8 mouse cellular contexts compared by ENCODE assay signal in the genomic region with DNA sequence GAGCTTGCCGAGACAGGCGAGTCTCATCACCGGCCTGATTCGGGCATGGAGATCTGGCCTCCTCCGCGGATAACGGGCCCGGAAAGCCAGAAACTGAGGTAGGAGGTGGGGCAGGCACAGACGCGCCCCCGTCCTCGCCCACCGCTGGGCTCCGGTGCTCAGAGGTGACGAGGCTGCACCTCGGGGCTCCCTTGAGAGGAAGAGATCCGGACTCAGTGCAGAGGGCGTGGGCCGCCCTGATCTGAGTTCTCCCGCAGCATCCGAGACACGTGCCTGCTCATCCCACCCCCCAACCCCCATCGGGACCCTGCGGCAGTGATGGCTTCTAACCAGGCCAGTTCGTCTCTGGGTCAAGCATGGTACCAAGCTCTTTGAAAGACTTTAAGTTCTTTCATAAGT. TPM values are rescaled to one million over a fixed set of nuclear protein-coding genes. Genes with fewer than 3 reads are reported as not detected.
DNase-seq lines count a peak whose midpoint lies in the region; ATAC-seq and TF ChIP-seq lines count a peak whose summit lies in the region.

No protein-coding gene starts in this region.

- H3K27ac ChIP-seq in heart, postnatal 0 days (ENCODE audit: low read depth), result peak overlapping the region; percentile 54; the same call in 1 of the 2 replicates
- H3K27ac ChIP-seq in hindbrain, embryonic 12.5 days, result no peak overlapping the region; the same call in 1 of the 2 replicates
- H3K27ac ChIP-seq in midbrain, embryonic 12.5 days (replicated peaks), result no peak overlapping the region

- in situ Hi-C loops in Patski (cut with MboI; ENCODE audit: low pct_unique_long_range_greater_than_20kb), result no loop called here

- DNase-seq in heart, postnatal 0 days (ENCODE audit: low spot score), result no peak
- DNase-seq in heart, adult 8-10 months (ENCODE audit: low spot score), result no peak
- DNase-seq in Patski (ENCODE audit: low read depth, low spot score), result no peak
- DNase-seq in B cell, adult 2 months, result no peak
- DNase-seq in gastrocnemius, postnatal 36 days, result no peak
- no peak for DNase-seq in cerebellum, adult 9-11 months

- TF ChIP-seq CTCF in heart, postnatal 0 days (IDR thresholded peaks at IDR 0.05; ENCODE audit: low read depth), result no peak
- no peak for TF ChIP-seq CTCF in Patski (IDR thresholded peaks at IDR 0.05)

- H3K27me3 ChIP-seq in heart, postnatal 0 days (ENCODE audit: control insufficient read depth, insufficient read depth, low read length), result no peaks in the 10 kb centered on the region
- H3K27me3 ChIP-seq in Patski, result no peaks in the 10 kb centered on the region
- no peaks in the 10 kb centered on the region for H3K27me3 ChIP-seq in hindbrain, embryonic 12.5 days
- no peaks in the 10 kb centered on the region for H3K27me3 ChIP-seq in midbrain, embryonic 12.5 days

- H3K4me2 ChIP-seq in heart, postnatal 0 days (ENCODE audit: low read depth, low read length), result peak overlapping the region; percentile 89
- peak overlapping the region; percentile 83 for H3K4me2 ChIP-seq in hindbrain, embryonic 12.5 days (replicated peaks)
- H3K4me2 ChIP-seq in midbrain, embryonic 12.5 days (replicated peaks), result peak overlapping the region; percentile 78

- intact Hi-C loops in gastrocnemius, postnatal 36 days (cut with DNase I), result loop anchor here (5.0 kb wide), 1 partner anchor 185 kb away; no protein-coding TSS in a partner anchor

- peak overlapping the region; percentile 95 for H3K4me3 ChIP-seq in heart, postnatal 0 days (ENCODE audit: low read depth, low read length)
- peak overlapping the region; percentile 92 for H3K4me3 ChIP-seq in hindbrain, embryonic 12.5 days
- peak overlapping the region; percentile 96 for H3K4me3 ChIP-seq in midbrain, embryonic 12.5 days

- WGBS in heart, postnatal 0 days, result under 1% methylated on average over 25 of the region's 25 CpGs
- WGBS in hindbrain, embryonic 12.5 days, result 0% methylated on average over 25 of the region's 25 CpGs
- 0% methylated on average over 24 of the region's 25 CpGs for WGBS in midbrain, embryonic 12.5 days

- H3K9me3 ChIP-seq in heart, postnatal 0 days (replicated peaks; ENCODE audit: control insufficient read depth, low read length), result no peaks in the 10 kb centered on the region
- no peaks in the 10 kb centered on the region for H3K9me3 ChIP-seq in hindbrain, embryonic 12.5 days (replicated peaks)
- H3K9me3 ChIP-seq in midbrain, embryonic 12.5 days, result no peaks in the 10 kb centered on the region

- ATAC-seq in heart, postnatal 0 days (ENCODE audit: insufficient read depth, low read depth), result peak; percentile 7; the same call in 1 of the 2 replicates
- ATAC-seq in Patski, result peak; percentile 0
- no peak; the same call in 1 of the 2 replicates for ATAC-seq in hindbrain, embryonic 12.5 days (ENCODE audit: low FRiP score)
- no peak for ATAC-seq in midbrain, embryonic 12.5 days (ENCODE audit: low FRiP score, low read depth)

- CTCF ChIA-PET in Patski (lab: Charles Lee), result interaction anchor here (0.7 to 3.5 kb wide), 3 partner anchors 10 to 17 kb away, joined by 3 to 12 read pairs (median 4); no protein-coding TSS in a partner anchor

- peaks cover 4% of the 10 kb centered on the region; the same call in 1 of the 2 replicates for H3K4me1 ChIP-seq in heart, postnatal 0 days (ENCODE audit: control insufficient read depth, insufficient read depth)
- peaks cover 32% of the 10 kb centered on the region for H3K4me1 ChIP-seq in hindbrain, embryonic 12.5 days
- peaks cover 28% of the 10 kb centered on the region for H3K4me1 ChIP-seq in midbrain, embryonic 12.5 days

- TF ChIP-seq EP300 in heart, postnatal 0 days (IDR thresholded peaks at IDR 0.05; ENCODE audit: low read depth), result no peak

- POLR2A ChIA-PET in Patski (lab: Charles Lee), result no interaction called here

- peak overlapping the region; percentile 80 for H3K9ac ChIP-seq in heart, postnatal 0 days (replicated peaks; ENCODE audit: low read depth, low read length)
- peak overlapping the region; percentile 89 for H3K9ac ChIP-seq in hindbrain, embryonic 12.5 days
- H3K9ac ChIP-seq in midbrain, embryonic 12.5 days (replicated peaks), result peak overlapping the region; percentile 88

- peaks cover 35% of the 10 kb centered on the region for H3K36me3 ChIP-seq in heart, postnatal 0 days (replicated peaks; ENCODE audit: control insufficient read depth, insufficient read depth, low read length)
- peaks cover 48% of the 10 kb centered on the region for H3K36me3 ChIP-seq in hindbrain, embryonic 12.5 days
- H3K36me3 ChIP-seq in midbrain, embryonic 12.5 days, result peaks cover 42% of the 10 kb centered on the region

RNA-seq across cellular contexts. Expression of a gene that starts 0.4 kb away (rescaled TPM):
- total RNA-seq in heart, postnatal 0 days (2014; rRNA removed; ENCODE audit: low replicate concordance), result 26.9 and 30.7 TPM in 2 replicates
- 40.2 and 40.7 TPM in 2 replicates for polyA plus RNA-seq in heart, postnatal 0 days (2015; fragmentation: Nextera tagmentation; extraction: Ambion mirVana)
- total RNA-seq in heart, adult 8-10 months (2022), result 10 to 100 TPM; 18.2 to 20.3 (median 19.7) TPM
- 27.1 TPM for polyA plus RNA-seq in Patski (2021)
- 47.2 and 49.4 TPM in 2 replicates for polyA plus RNA-seq in hindbrain, embryonic 12.5 days (2016; fragmentation: Nextera tagmentation; extraction: Ambion mirVana)
- polyA plus RNA-seq in midbrain, embryonic 12.5 days (2016; fragmentation: Nextera tagmentation; extraction: Ambion mirVana), result 54.6 and 54.8 TPM in 2 replicates
- 10 to 100 TPM; 12.6 to 13.4 TPM for total RNA-seq in gastrocnemius, postnatal 36 days (2021)

RNA-seq across cellular contexts. Expression of a gene that starts 7.7 kb away (rescaled TPM):
- total RNA-seq in heart, postnatal 0 days (2014; rRNA removed; ENCODE audit: low replicate concordance), result 15.6 and 20.8 TPM in 2 replicates
- 12.7 and 13.0 TPM in 2 replicates for polyA plus RNA-seq in heart, postnatal 0 days (2015; fragmentation: Nextera tagmentation; extraction: Ambion mirVana)
- total RNA-seq in heart, adult 8-10 months (2022), result 10 to 100 TPM in 2 of 4 experiments, 1 to 10 TPM in 2; 8.2 to 11.4 (median 10.2) TPM
- polyA plus RNA-seq in Patski (2021), result 19.2 TPM
- 18.3 and 19.8 TPM in 2 replicates for polyA plus RNA-seq in hindbrain, embryonic 12.5 days (2016; fragmentation: Nextera tagmentation; extraction: Ambion mirVana)
- 19.2 and 20.5 TPM in 2 replicates for polyA plus RNA-seq in midbrain, embryonic 12.5 days (2016; fragmentation: Nextera tagmentation; extraction: Ambion mirVana)
- total RNA-seq in gastrocnemius, postnatal 36 days (2021), result 1 to 10 TPM; 4.7 to 6.0 TPM

RNA-seq across cellular contexts. Expression of a gene that starts 9.6 kb away (rescaled TPM):
- total RNA-seq in heart, postnatal 0 days (2014; rRNA removed; ENCODE audit: low replicate concordance), result 223 and 238 TPM in 2 replicates
- polyA plus RNA-seq in heart, postnatal 0 days (2015; fragmentation: Nextera tagmentation; extraction: Ambion mirVana), result 389 and 407 TPM in 2 replicates
- total RNA-seq in heart, adult 8-10 months (2022), result 100 to 1,000 TPM; 229 to 288 (median 277) TPM
- polyA plus RNA-seq in Patski (2021), result 439 TPM
- polyA plus RNA-seq in hindbrain, embryonic 12.5 days (2016; fragmentation: Nextera tagmentation; extraction: Ambion mirVana), result 445 and 471 TPM in 2 replicates
- 463 and 492 TPM in 2 replicates for polyA plus RNA-seq in midbrain, embryonic 12.5 days (2016; fragmentation: Nextera tagmentation; extraction: Ambion mirVana)
- total RNA-seq in gastrocnemius, postnatal 36 days (2021), result 100 to 1,000 TPM; 163 to 198 TPM

Comparison
In these comparisons a context has a peak if more than half of its experiments do, and no peak if none do; other contexts are left out.
1. ATAC-seq: peak in heart, postnatal 0 days (single experiment) and Patski (single experiment); none in hindbrain, embryonic 12.5 days (single experiment) and midbrain, embryonic 12.5 days (single experiment).
2. Peak in every context shown above with its lines, with median percentiles within 50 percentile points of each other: H3K4me2 ChIP-seq, H3K4me3 ChIP-seq and H3K9ac ChIP-seq.